ENCODE assay signal across 24 mouse cellular contexts in genomic region chr12:100075715-100076114, GRCm38 (mm10). TPM values are rescaled to one million over a fixed set of nuclear protein-coding genes. Genes with fewer than 3 reads are reported as not detected.
A peak's percentile ranks its signal among the peaks of the same experiment; 100 is the strongest.
DNase-seq lines count a peak whose midpoint lies in the region; ATAC-seq and TF ChIP-seq lines count a peak whose summit lies in the region.
"Had no signal": no experiment of that assay in that cellular context is flagged by ENCODE, and none has a peak within 500 bp of the region (broad histone marks: within the 10 kb centered on the region; RNA-seq: fewer than 3 reads in every experiment).

No protein-coding gene starts in this region.

- H3K27ac ChIP-seq in embryonic facial prominence, embryonic 14.5 days (replicated peaks; ENCODE audit: low read depth, low read length): no peak overlapping the region
- H3K27ac ChIP-seq in embryonic facial prominence, embryonic 10.5 days (replicated peaks): no peak overlapping the region
- H3K27ac ChIP-seq in forebrain, postnatal 0 days (ENCODE audit: low read depth, low read length): no peak overlapping the region
- no peak overlapping the region for H3K27ac ChIP-seq in forebrain, embryonic 11.5 days (ENCODE audit: low read depth, low read length)
- H3K27ac ChIP-seq in midbrain, embryonic 14.5 days (replicated peaks; ENCODE audit: low read depth, low read length): no peak overlapping the region
- H3K27ac ChIP-seq in midbrain, embryonic 16.5 days (ENCODE audit: low read length): no peak overlapping the region
- H3K27ac ChIP-seq in kidney, embryonic 16.5 days (ENCODE audit: low read length): no peak overlapping the region
- H3K27ac ChIP-seq: embryonic facial prominence, embryonic 15.5 days; heart, embryonic 10.5 days; hindbrain, embryonic 14.5 days had no signal

- peak; percentile 53 for DNase-seq in embryonic facial prominence, embryonic 14.5 days (ENCODE audit: low spot score)
- no peak for DNase-seq in embryonic facial prominence, embryonic 10.5 days (ENCODE audit: low spot score)
- peak; percentile 64 for DNase-seq in forebrain, postnatal 0 days
- no peak for DNase-seq in forebrain, embryonic 11.5 days (ENCODE audit: low spot score)
- DNase-seq in midbrain, embryonic 14.5 days: peak; percentile 46
- DNase-seq in retina, postnatal 1 day: peak; percentile 80
- DNase-seq: adrenal gland, postnatal 10 days; B cell, adult 2 months; cerebellum, adult 18-20 months; cerebellum, adult 9-11 months; cerebellum, postnatal 36 days; gastrocnemius, postnatal 36 days; heart, postnatal 10 days; heart, postnatal 4 days had no signal

- no peak for TF ChIP-seq CTCF in forebrain, postnatal 0 days (IDR thresholded peaks at IDR 0.05; ENCODE audit: low read depth)

- H3K4me3 ChIP-seq in embryonic facial prominence, embryonic 14.5 days (ENCODE audit: low read depth, low read length): no peak overlapping the region
- H3K4me3 ChIP-seq in embryonic facial prominence, embryonic 10.5 days: no peak overlapping the region
- H3K4me3 ChIP-seq in forebrain, postnatal 0 days (ENCODE audit: low read depth, low read length): no peak overlapping the region
- H3K4me3 ChIP-seq in forebrain, embryonic 11.5 days (ENCODE audit: low read depth, low read length): no peak overlapping the region
- H3K4me3 ChIP-seq in midbrain, embryonic 14.5 days (replicated peaks; ENCODE audit: low read depth, low read length): no peak overlapping the region
- H3K4me3 ChIP-seq in midbrain, embryonic 16.5 days (ENCODE audit: low read depth, low read length): no peak overlapping the region
- no peak overlapping the region for H3K4me3 ChIP-seq in kidney, embryonic 16.5 days (ENCODE audit: low read length)
- H3K4me3 ChIP-seq: embryonic facial prominence, embryonic 15.5 days; erythroblast, embryonic 14.5 days; heart, embryonic 10.5 days had no signal

- H3K9ac ChIP-seq in embryonic facial prominence, embryonic 14.5 days (ENCODE audit: low read depth, low read length): no peak overlapping the region
- no peak overlapping the region for H3K9ac ChIP-seq in forebrain, postnatal 0 days
- H3K9ac ChIP-seq in forebrain, embryonic 11.5 days (ENCODE audit: low read length): no peak overlapping the region
- H3K9ac ChIP-seq in midbrain, embryonic 14.5 days (replicated peaks; ENCODE audit: low read length): no peak overlapping the region
- H3K9ac ChIP-seq in midbrain, embryonic 16.5 days (ENCODE audit: low read depth, low read length): no peak overlapping the region
- H3K9ac ChIP-seq in kidney, embryonic 16.5 days (replicated peaks; ENCODE audit: low read length): no peak overlapping the region
- H3K9ac ChIP-seq: embryonic facial prominence, embryonic 15.5 days; hindbrain, embryonic 14.5 days had no signal

- no peaks in the 10 kb centered on the region for H3K27me3 ChIP-seq in embryonic facial prominence, embryonic 14.5 days (replicated peaks; ENCODE audit: control insufficient read depth, insufficient read depth, low read length)
- no peaks in the 10 kb centered on the region for H3K27me3 ChIP-seq in embryonic facial prominence, embryonic 10.5 days (replicated peaks; ENCODE audit: low read depth, poor library complexity, severe bottlenecking)
- H3K27me3 ChIP-seq in forebrain, postnatal 0 days (ENCODE audit: insufficient read depth, low read length): no peaks in the 10 kb centered on the region
- H3K27me3 ChIP-seq in forebrain, embryonic 11.5 days (ENCODE audit: control insufficient read depth, insufficient read depth, low read length): no peaks in the 10 kb centered on the region
- no peaks in the 10 kb centered on the region for H3K27me3 ChIP-seq in midbrain, embryonic 14.5 days (ENCODE audit: control insufficient read depth, insufficient read depth, low read length)
- no peaks in the 10 kb centered on the region for H3K27me3 ChIP-seq in midbrain, embryonic 16.5 days (ENCODE audit: control insufficient read depth, insufficient read depth, low read depth, low read length)
- no peaks in the 10 kb centered on the region for H3K27me3 ChIP-seq in kidney, embryonic 16.5 days (ENCODE audit: insufficient read depth, low read length)
- H3K27me3 ChIP-seq: embryonic facial prominence, embryonic 15.5 days had no signal

- no peak for ATAC-seq in embryonic facial prominence, embryonic 14.5 days (ENCODE audit: low read depth)
- peak; percentile 74; the same call in 1 of the 2 replicates for ATAC-seq in forebrain, postnatal 0 days
- ATAC-seq in forebrain, embryonic 11.5 days (replicated peaks; ENCODE audit: low FRiP score): no peak
- ATAC-seq in midbrain, embryonic 14.5 days (ENCODE audit: low FRiP score, low TSS enrichment): no peak
- ATAC-seq in midbrain, embryonic 16.5 days: no peak
- ATAC-seq in kidney, embryonic 16.5 days (ENCODE audit: low FRiP score, low TSS enrichment): no peak
- ATAC-seq: CD4-positive, CD25-positive, alpha-beta regulatory T cell, adult 4 months; inflammation-experienced regulatory T-cells, adult 6 months; intestine, postnatal 0 days had no signal

- H3K4me2 ChIP-seq in embryonic facial prominence, embryonic 14.5 days (ENCODE audit: low read depth, low read length): no peak overlapping the region
- H3K4me2 ChIP-seq in forebrain, postnatal 0 days (ENCODE audit: low read depth): no peak overlapping the region
- no peak overlapping the region for H3K4me2 ChIP-seq in forebrain, embryonic 11.5 days (ENCODE audit: low read depth, low read length, severe bottlenecking)
- H3K4me2 ChIP-seq in midbrain, embryonic 14.5 days (ENCODE audit: low read length): no peak overlapping the region
- no peak overlapping the region for H3K4me2 ChIP-seq in midbrain, embryonic 16.5 days (ENCODE audit: low read length)
- no peak overlapping the region for H3K4me2 ChIP-seq in kidney, embryonic 16.5 days (replicated peaks; ENCODE audit: low read depth, low read length)
- H3K4me2 ChIP-seq: embryonic facial prominence, embryonic 15.5 days; hindbrain, embryonic 14.5 days had no signal

- 67% methylated on average over 4 of the region's 4 CpGs for WGBS in embryonic facial prominence, embryonic 14.5 days
- 91% methylated on average over 4 of the region's 4 CpGs for WGBS in embryonic facial prominence, embryonic 10.5 days
- WGBS in forebrain, postnatal 0 days: 19% methylated on average over 4 of the region's 4 CpGs
- 73% methylated on average over 4 of the region's 4 CpGs for WGBS in forebrain, embryonic 11.5 days
- 60% methylated on average over 4 of the region's 4 CpGs for WGBS in midbrain, embryonic 14.5 days
- WGBS in midbrain, embryonic 16.5 days: 52% methylated on average over 4 of the region's 4 CpGs
- 64% methylated on average over 4 of the region's 4 CpGs for WGBS in kidney, embryonic 16.5 days

- no peaks in the 10 kb centered on the region for H3K9me3 ChIP-seq in embryonic facial prominence, embryonic 14.5 days (ENCODE audit: control insufficient read depth, low read length)
- no peaks in the 10 kb centered on the region for H3K9me3 ChIP-seq in embryonic facial prominence, embryonic 10.5 days
- H3K9me3 ChIP-seq in forebrain, postnatal 0 days (ENCODE audit: low read length): no peaks in the 10 kb centered on the region
- H3K9me3 ChIP-seq in forebrain, embryonic 11.5 days (ENCODE audit: control insufficient read depth, low read length): no peaks in the 10 kb centered on the region
- no peaks in the 10 kb centered on the region for H3K9me3 ChIP-seq in midbrain, embryonic 14.5 days (ENCODE audit: control insufficient read depth, low read length)
- no peaks in the 10 kb centered on the region for H3K9me3 ChIP-seq in midbrain, embryonic 16.5 days (replicated peaks; ENCODE audit: control insufficient read depth, low read length, poor library complexity, severe bottlenecking)
- no peaks in the 10 kb centered on the region for H3K9me3 ChIP-seq in kidney, embryonic 16.5 days (ENCODE audit: low read length)
- H3K9me3 ChIP-seq: embryonic facial prominence, embryonic 15.5 days; G1E; heart, embryonic 10.5 days had no signal

- no peaks in the 10 kb centered on the region for H3K4me1 ChIP-seq in embryonic facial prominence, embryonic 14.5 days (ENCODE audit: control insufficient read depth, insufficient read depth, low read length)
- peaks cover 9% of the 10 kb centered on the region for H3K4me1 ChIP-seq in embryonic facial prominence, embryonic 10.5 days
- no peaks in the 10 kb centered on the region for H3K4me1 ChIP-seq in forebrain, postnatal 0 days (ENCODE audit: insufficient read depth)
- H3K4me1 ChIP-seq in forebrain, embryonic 11.5 days (replicated peaks; ENCODE audit: control insufficient read depth, insufficient read depth, low read length): no peaks in the 10 kb centered on the region; the same call in 1 of the 2 replicates
- no peaks in the 10 kb centered on the region for H3K4me1 ChIP-seq in midbrain, embryonic 14.5 days (ENCODE audit: control insufficient read depth, insufficient read depth, low read length)
- H3K4me1 ChIP-seq in midbrain, embryonic 16.5 days (ENCODE audit: control insufficient read depth, insufficient read depth, low read length): no peaks in the 10 kb centered on the region
- no peaks in the 10 kb centered on the region for H3K4me1 ChIP-seq in kidney, embryonic 16.5 days (ENCODE audit: insufficient read depth, low read length)
- H3K4me1 ChIP-seq: embryonic facial prominence, embryonic 15.5 days; heart, embryonic 10.5 days had no signal

- H3K36me3 ChIP-seq in embryonic facial prominence, embryonic 14.5 days (ENCODE audit: control insufficient read depth, insufficient read depth, low read length): no peaks in the 10 kb centered on the region
- no peaks in the 10 kb centered on the region for H3K36me3 ChIP-seq in embryonic facial prominence, embryonic 10.5 days (replicated peaks)
- H3K36me3 ChIP-seq in forebrain, postnatal 0 days (ENCODE audit: insufficient read depth): no peaks in the 10 kb centered on the region
- no peaks in the 10 kb centered on the region for H3K36me3 ChIP-seq in forebrain, embryonic 11.5 days (ENCODE audit: control insufficient read depth, insufficient read depth, low read length)
- no peaks in the 10 kb centered on the region for H3K36me3 ChIP-seq in midbrain, embryonic 14.5 days (ENCODE audit: control insufficient read depth, insufficient read depth, low read length)
- H3K36me3 ChIP-seq in midbrain, embryonic 16.5 days (ENCODE audit: control insufficient read depth, insufficient read depth, low read length): no peaks in the 10 kb centered on the region
- H3K36me3 ChIP-seq in kidney, embryonic 16.5 days (ENCODE audit: insufficient read depth, low read length): no peaks in the 10 kb centered on the region
- H3K36me3 ChIP-seq: embryonic facial prominence, embryonic 15.5 days; G1E; heart, embryonic 10.5 days had no signal

RNA-seq across cellular contexts. Expression of gene Psmc1, which starts 34.2 kb away (rescaled TPM):
- polyA plus RNA-seq in embryonic facial prominence, embryonic 14.5 days (2014; fragmentation: Nextera tagmentation; extraction: Ambion mirVana): 241 and 249 TPM in 2 replicates
- 392 and 405 TPM in 2 replicates for polyA plus RNA-seq in embryonic facial prominence, embryonic 10.5 days (2016; fragmentation: Nextera tagmentation; extraction: Ambion mirVana)
- total RNA-seq in forebrain, postnatal 0 days (2014; rRNA removed): 152 and 176 TPM in 2 replicates
- 281 and 298 TPM in 2 replicates for polyA plus RNA-seq in forebrain, postnatal 0 days (2015; fragmentation: Nextera tagmentation; extraction: Ambion mirVana)
- polyA plus RNA-seq in forebrain, embryonic 11.5 days (2014; fragmentation: Nextera tagmentation; extraction: Ambion mirVana): 403 and 404 TPM in 2 replicates
- polyA plus RNA-seq in midbrain, embryonic 14.5 days (2014; fragmentation: Nextera tagmentation; extraction: Ambion mirVana): 257 and 284 TPM in 2 replicates
- polyA plus RNA-seq in midbrain, embryonic 16.5 days (2015; fragmentation: Nextera tagmentation; extraction: Ambion mirVana): 270 and 286 TPM in 2 replicates
- polyA plus RNA-seq in kidney, embryonic 16.5 days (2015; fragmentation: Nextera tagmentation; extraction: Ambion mirVana): 313 and 320 TPM in 2 replicates

Comparison
In these comparisons a context has a peak if more than half of its experiments do, and no peak if none do; other contexts are left out.
1. DNase-seq: peak in embryonic facial prominence, embryonic 14.5 days (single experiment), forebrain, postnatal 0 days (single experiment), midbrain, embryonic 14.5 days (single experiment) and retina, postnatal 1 day (single experiment); none in embryonic facial prominence, embryonic 10.5 days (single experiment) and forebrain, embryonic 11.5 days (single experiment).